Comparison of ENCODE assay signal across 9 mouse cellular contexts in the genomic region with DNA sequence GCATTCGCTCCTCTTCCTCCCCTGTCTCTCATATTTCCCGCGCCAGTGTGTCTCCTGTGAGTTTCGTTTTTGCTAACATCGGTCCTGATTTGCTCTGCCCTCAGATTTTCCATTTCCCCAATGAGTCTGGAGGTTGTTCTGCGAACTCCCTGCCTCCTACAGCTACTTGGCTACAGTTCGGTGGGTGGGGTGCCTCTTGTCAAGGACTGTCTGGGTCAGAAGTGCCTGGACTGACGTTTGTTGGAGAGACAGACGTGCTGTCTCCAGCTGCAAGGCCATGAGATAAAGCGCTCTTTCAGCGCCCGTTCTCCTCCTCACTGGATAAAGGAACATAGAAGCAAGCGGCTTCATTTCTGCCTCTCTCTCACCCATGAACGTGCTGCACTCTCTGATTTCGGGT.
A peak's percentile ranks its signal among the peaks of the same experiment; 100 is the strongest.
DNase-seq lines count a peak whose midpoint lies in the region; ATAC-seq and TF ChIP-seq lines count a peak whose summit lies in the region.
"Had no signal": no experiment of that assay in that cellular context is flagged by ENCODE, and none has a peak within 500 bp of the region (broad histone marks: within the 10 kb centered on the region; RNA-seq: fewer than 3 reads in every experiment).

No protein-coding gene starts in this region.

- TF ChIP-seq EP300 in stomach, postnatal 0 days (optimal IDR thresholded peaks at IDR 0.05) = no peak

- ATAC-seq in heart, embryonic 15.5 days (replicated peaks; ENCODE audit: insufficient number of reproducible peaks, insufficient read depth, low FRiP score, low read depth) = peak; percentile 91
- peak; percentile 91 for ATAC-seq in lung, embryonic 16.5 days (ENCODE audit: low read depth)
- peak; percentile 85 for ATAC-seq in stomach, postnatal 0 days (ENCODE audit: low FRiP score, low TSS enrichment)
- no peak for ATAC-seq in midbrain, embryonic 13.5 days
- ATAC-seq: Patski had no signal

- TF ChIP-seq POLR2A in cortical plate, adult 2 months (IDR thresholded peaks at IDR 0.05; ENCODE audit: extremely low read depth, insufficient read depth, low read length) = no peak

- H3K4me2 ChIP-seq in heart, embryonic 15.5 days = peak overlapping the region; percentile 64
- peak overlapping the region; percentile 63 for H3K4me2 ChIP-seq in lung, embryonic 16.5 days (ENCODE audit: low read depth, low read length)
- peak overlapping the region; percentile 57 for H3K4me2 ChIP-seq in stomach, postnatal 0 days (replicated peaks; ENCODE audit: low read depth)
- no peak overlapping the region for H3K4me2 ChIP-seq in midbrain, embryonic 13.5 days (replicated peaks)

- H3K36me3 ChIP-seq in heart, embryonic 15.5 days = no peaks in the 10 kb centered on the region
- no peaks in the 10 kb centered on the region for H3K36me3 ChIP-seq in lung, embryonic 16.5 days (ENCODE audit: control insufficient read depth, insufficient read depth, low read length)
- no peaks in the 10 kb centered on the region for H3K36me3 ChIP-seq in stomach, postnatal 0 days (ENCODE audit: control insufficient read depth, insufficient read depth, low read length)
- H3K36me3 ChIP-seq in midbrain, embryonic 13.5 days = no peaks in the 10 kb centered on the region

- DNase-seq in spleen, adult 18-20 months = peak; percentile 24 to 29
- DNase-seq in spleen, postnatal 14 days (ENCODE audit: low spot score in 2 of 2) = no peak
- peak; percentile 56 to 85 for DNase-seq in kidney, postnatal 25 days
- peak; percentile 73 for DNase-seq in stomach, postnatal 0 days (ENCODE audit: low spot score)

- H3K4me1 ChIP-seq in cortical plate, adult 2 months (ENCODE audit: control insufficient read depth, insufficient read depth, low read length) = no peaks in the 10 kb centered on the region; the same call in 1 of the 2 replicates
- H3K4me1 ChIP-seq in heart, embryonic 15.5 days (replicated peaks) = peaks cover 12% of the 10 kb centered on the region
- H3K4me1 ChIP-seq in lung, embryonic 16.5 days (replicated peaks; ENCODE audit: control insufficient read depth, insufficient read depth, low read length) = peaks cover 9% of the 10 kb centered on the region; the same call in 1 of the 2 replicates
- H3K4me1 ChIP-seq in stomach, postnatal 0 days (replicated peaks; ENCODE audit: control insufficient read depth, insufficient read depth) = no peaks in the 10 kb centered on the region
- no peaks in the 10 kb centered on the region for H3K4me1 ChIP-seq in midbrain, embryonic 13.5 days (replicated peaks)

- WGBS in heart, embryonic 15.5 days = 9% methylated on average over 15 of the region's 15 CpGs
- WGBS in lung, embryonic 16.5 days = 11% methylated on average over 15 of the region's 15 CpGs
- 22% methylated on average over 15 of the region's 15 CpGs for WGBS in stomach, postnatal 0 days
- WGBS in midbrain, embryonic 13.5 days = 76% methylated on average over 15 of the region's 15 CpGs

- peak overlapping the region; percentile 26 for H3K27ac ChIP-seq in cortical plate, adult 2 months (ENCODE audit: insufficient read depth, low read length)
- H3K27ac ChIP-seq in heart, embryonic 15.5 days = peak overlapping the region; percentile 84
- peak overlapping the region; percentile 32 for H3K27ac ChIP-seq in lung, embryonic 16.5 days (ENCODE audit: low read length)
- H3K27ac ChIP-seq in stomach, postnatal 0 days (replicated peaks) = peak overlapping the region; percentile 86
- no peak overlapping the region for H3K27ac ChIP-seq in midbrain, embryonic 13.5 days

- H3K9me3 ChIP-seq in heart, embryonic 15.5 days (replicated peaks) = no peaks in the 10 kb centered on the region
- H3K9me3 ChIP-seq in lung, embryonic 16.5 days (ENCODE audit: control insufficient read depth, low read length) = no peaks in the 10 kb centered on the region
- H3K9me3 ChIP-seq in stomach, postnatal 0 days (ENCODE audit: control insufficient read depth, low read length) = no peaks in the 10 kb centered on the region
- no peaks in the 10 kb centered on the region for H3K9me3 ChIP-seq in midbrain, embryonic 13.5 days

- H3K27me3 ChIP-seq in heart, embryonic 15.5 days = no peaks in the 10 kb centered on the region
- no peaks in the 10 kb centered on the region for H3K27me3 ChIP-seq in lung, embryonic 16.5 days (ENCODE audit: control insufficient read depth, insufficient read depth, low read depth, low read length)
- no peaks in the 10 kb centered on the region for H3K27me3 ChIP-seq in stomach, postnatal 0 days (ENCODE audit: control insufficient read depth, insufficient read depth, low read length)
- no peaks in the 10 kb centered on the region for H3K27me3 ChIP-seq in midbrain, embryonic 13.5 days

- TF ChIP-seq CTCF in cortical plate, adult 2 months (IDR thresholded peaks at IDR 0.05; ENCODE audit: extremely low read depth, insufficient read depth, low read length) = no peak
- no peak for TF ChIP-seq CTCF in stomach, postnatal 0 days (IDR thresholded peaks at IDR 0.05; ENCODE audit: low read depth)

- peak overlapping the region; percentile 29 for H3K9ac ChIP-seq in heart, embryonic 15.5 days
- peak overlapping the region; percentile 55 for H3K9ac ChIP-seq in lung, embryonic 16.5 days (ENCODE audit: low read length)
- H3K9ac ChIP-seq in stomach, postnatal 0 days (ENCODE audit: low read length) = peak overlapping the region; percentile 35; the same call in 1 of the 2 replicates
- H3K9ac ChIP-seq in midbrain, embryonic 13.5 days (replicated peaks) = no peak overlapping the region

- H3K4me3 ChIP-seq in cortical plate, adult 2 months (ENCODE audit: insufficient read depth, low read length) = peak overlapping the region; percentile 14
- peak overlapping the region; percentile 42 for H3K4me3 ChIP-seq in heart, embryonic 15.5 days
- H3K4me3 ChIP-seq in lung, embryonic 16.5 days (ENCODE audit: low read length) = peak overlapping the region; percentile 43
- peak overlapping the region; percentile 26 for H3K4me3 ChIP-seq in stomach, postnatal 0 days (ENCODE audit: low read depth, low read length)
- no peak overlapping the region for H3K4me3 ChIP-seq in midbrain, embryonic 13.5 days (replicated peaks)

Comparison
In these comparisons a context has a peak if more than half of its experiments do, and no peak if none do; other contexts are left out.
1. DNase-seq: peak in spleen, adult 18-20 months (2 of 2), kidney, postnatal 25 days (2 of 2) and stomach, postnatal 0 days (single experiment); none in spleen, postnatal 14 days (0 of 2).